Mouse (Mus musculus) urinary bladder, postnatal 10 days (tissue): ENCODE measurements around the gene Urah.

Experiments
- DNase-seq: peaks from one replicate; pipeline ENCODE4 v3.0.0; 2022; ENCODE audit warnings: low spot score

Gene Urah

DNA sequence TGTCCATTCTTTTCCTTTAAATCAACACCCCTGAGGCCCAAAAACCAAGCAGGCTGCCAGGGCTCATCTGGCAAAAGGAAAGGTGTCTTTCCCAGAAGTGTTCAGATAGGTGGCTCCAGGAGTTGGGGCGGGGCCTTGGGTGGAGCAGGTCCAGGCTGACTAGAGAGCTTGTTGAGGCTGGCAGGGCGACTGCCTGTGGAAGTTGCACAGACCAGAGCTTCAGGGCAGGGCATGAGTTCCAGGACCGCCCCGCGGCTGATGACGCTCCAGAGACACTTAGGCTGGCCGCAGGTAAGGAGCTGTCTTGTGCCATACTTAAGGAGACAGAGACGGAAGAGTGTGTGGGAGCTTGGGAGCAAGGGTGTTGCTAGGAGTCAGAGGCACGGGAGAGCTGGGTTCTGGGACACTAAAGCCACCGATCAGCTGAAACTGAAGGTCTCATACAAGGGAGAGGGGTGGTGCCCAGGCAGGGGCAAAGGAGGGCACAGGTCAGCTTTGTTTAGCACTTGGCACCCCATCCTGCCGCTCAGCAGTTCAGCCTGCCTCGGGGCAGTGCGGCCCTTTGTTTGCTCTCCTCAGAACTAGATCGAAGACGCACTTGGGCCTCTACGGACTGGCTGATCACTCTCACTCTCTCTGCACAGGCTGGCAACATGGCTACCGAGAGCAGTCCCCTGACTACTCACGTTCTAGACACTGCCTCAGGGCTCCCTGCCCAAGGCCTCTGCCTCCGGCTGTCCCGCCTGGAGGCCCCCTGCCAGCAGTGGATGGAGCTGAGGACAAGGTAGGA lies at the start of gene Urah:
Gene Urah (plus strand): TSS at position 51 of the 790 bp plus-strand sequence.
- no peak for DNase-seq

DNA sequence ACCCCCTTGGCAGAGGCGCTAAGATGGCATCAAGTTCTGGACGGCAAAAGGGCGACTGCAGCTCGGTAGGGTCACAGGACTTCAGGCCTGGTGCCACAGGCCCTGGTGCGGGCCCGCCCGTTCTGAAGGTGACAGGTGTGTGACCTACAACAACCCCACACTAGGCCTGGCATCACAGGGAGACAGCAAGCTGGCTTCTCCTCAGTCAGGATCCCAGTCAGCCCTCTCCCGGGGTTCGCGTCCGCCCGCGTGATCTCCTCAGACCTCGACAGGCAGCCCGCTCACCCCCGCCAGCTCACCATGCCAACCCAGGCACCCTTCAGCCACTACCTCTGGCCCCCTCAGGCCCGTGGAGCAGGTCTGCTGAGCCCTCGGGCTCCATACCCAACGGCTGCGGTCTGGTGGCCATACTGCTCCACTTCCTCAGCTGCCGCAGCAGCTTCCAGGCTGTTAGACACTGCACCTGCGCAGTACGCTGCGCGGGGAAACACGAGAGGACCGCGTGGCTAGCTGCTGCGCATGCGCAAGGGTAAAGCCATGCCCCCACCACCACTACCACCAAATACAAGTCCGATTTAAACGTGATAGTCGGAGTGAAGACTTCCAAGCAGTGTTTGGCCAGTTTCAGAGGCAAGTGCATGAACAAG lies 47.3 kb upstream of the Urah start, which contains the start of gene Syce1:
Gene Syce1 (minus strand): TSS at position 447 of the 647 bp plus-strand sequence.
- no peak for DNase-seq

- no peak for DNase-seq
Observed at GRCm38 (mm10) chr7:140788053-140788435, 46.8 kb upstream of the Urah start.

GRCm38 (mm10) chr7:140793541-140793940 lies 41.3 kb upstream of the Urah start:
- DNase-seq: no peak

DNA sequence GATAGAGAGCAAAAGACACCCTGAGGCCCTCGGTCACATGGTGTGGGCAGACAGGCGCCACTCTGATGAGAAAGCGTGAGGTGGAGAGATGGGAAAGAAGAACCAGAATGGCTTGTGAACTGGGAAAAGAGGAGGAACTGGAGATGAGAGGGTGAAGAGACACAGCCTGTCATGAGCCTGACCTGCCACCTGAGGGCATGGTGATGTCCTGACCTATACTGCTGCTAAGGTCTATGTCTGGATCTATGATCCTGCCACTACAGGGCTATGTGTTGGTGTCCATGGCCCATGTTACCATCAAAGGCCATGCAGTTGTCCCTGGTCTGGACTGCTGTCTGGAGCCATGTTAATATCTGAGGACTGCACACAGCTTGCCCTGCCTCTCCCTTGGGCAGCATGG lies 37.2 kb upstream of the Urah start:
- no peak for DNase-seq

- no peak for DNase-seq
Observed at GRCm38 (mm10) chr7:140798212-140798611, 36.6 kb upstream of the Urah start.

DNA sequence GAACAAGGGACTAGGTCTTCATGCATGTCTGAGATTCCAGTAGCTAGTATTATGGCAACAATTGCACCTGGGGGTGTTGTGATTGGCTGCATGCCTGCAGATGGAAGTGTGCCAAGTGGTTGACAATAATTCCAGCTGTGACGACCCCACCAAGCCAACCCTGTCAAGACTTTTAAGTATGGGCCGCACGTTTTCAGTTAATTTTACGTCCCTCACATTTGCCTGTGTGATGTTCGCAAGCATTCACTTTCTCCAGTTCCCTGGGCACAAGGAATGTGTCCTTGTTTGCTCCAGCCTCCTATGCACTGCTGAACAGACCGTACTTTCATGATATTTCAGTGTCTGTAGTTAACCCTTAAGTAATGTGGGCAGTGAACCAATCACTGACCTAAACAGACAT lies 32.2 kb upstream of the Urah start:
- no peak for DNase-seq

DNA sequence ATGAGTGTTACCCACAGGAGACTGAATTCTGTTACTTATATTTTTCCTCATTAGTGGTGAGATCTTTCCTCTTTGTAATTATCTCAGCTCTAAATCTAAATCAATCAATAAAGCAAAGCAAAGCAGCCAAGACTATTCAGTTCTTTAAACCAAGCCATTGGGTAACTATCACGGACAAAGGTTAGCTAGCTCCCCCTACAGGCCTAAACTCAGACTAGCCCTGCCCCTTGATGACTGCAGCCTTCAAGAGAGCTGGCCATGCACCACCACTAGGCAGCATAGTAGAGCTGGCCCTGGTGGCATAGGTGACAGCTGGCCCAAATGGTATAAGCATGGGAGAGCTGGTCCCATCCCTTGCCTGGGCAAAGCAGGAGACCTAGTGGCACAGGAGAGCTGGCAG lies 29.1 kb upstream of the Urah start:
- no peak for DNase-seq

DNA sequence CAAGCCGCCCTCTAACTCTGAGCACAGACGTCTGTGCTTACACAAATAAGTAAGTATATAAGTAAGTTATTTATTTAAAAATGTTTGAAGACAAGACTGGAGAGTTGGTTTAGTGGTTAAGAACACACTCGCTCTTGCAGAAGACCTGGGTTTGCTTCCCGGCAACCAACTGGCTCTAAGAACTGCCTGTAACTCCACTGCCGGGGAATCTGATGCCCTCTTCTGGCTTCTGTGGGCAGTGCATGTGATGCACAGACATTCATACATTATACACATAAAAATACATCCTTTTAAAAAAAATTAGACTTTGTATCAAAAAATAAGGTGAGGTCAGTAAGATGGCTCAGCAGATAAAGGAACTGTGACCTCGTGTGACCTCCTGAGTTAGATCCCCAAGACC lies 24.3 kb upstream of the Urah start:
- no peak for DNase-seq

DNA sequence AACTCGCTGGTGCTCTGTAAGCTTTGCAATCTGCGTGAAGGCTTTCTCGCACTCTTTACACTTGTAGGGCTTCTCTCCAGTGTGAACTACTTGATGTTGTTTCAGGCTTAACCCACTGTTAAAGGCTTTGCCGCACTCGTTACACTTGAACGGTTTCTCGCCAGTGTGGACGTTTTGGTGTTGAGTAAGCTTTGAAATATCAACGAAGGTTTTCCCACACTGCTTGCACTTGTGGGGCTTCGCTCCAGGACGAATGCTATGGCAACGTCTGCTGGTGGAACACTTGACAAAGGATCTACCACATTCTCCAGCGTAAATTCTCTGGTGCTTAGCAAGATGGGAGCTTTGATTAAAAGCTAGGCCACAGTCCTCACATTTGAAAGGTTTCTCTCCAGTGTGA lies 23.1 kb upstream of the Urah start:
- no peak for DNase-seq

- DNase-seq: no peak
Observed at GRCm38 (mm10) chr7:140812850-140813249, 22.0 kb upstream of the Urah start.

- no peak for DNase-seq
Observed at GRCm38 (mm10) chr7:140820173-140820572, 14.6 kb upstream of the Urah start.

DNA sequence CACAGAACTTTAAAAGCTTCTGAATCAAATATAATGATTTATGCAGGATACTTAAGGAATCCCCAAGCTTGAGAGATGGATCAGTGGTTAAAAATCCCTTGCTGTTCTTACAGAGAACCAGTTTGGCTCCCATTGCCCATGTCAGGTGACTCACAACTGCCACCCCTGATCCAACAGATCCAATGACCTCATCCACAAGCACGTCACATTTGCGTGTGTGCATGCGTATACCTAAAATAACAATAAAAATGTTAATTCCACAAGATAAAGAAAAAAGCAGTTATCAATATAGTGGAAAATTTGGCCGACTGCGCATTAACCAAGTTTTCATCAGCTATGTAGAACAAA lies 13.5 kb upstream of the Urah start:
- DNase-seq: no peak

GRCm38 (mm10) chr7:140821653-140822329 lies 13.0 kb upstream of the Urah start, which contains the start of gene Zfp941:
Gene Zfp941 (minus strand): TSS chr7:140822178.
- no peak for DNase-seq

GRCm38 (mm10) chr7:140822731-140823130 lies 12.1 kb upstream of the Urah start:
- DNase-seq: no peak

DNA sequence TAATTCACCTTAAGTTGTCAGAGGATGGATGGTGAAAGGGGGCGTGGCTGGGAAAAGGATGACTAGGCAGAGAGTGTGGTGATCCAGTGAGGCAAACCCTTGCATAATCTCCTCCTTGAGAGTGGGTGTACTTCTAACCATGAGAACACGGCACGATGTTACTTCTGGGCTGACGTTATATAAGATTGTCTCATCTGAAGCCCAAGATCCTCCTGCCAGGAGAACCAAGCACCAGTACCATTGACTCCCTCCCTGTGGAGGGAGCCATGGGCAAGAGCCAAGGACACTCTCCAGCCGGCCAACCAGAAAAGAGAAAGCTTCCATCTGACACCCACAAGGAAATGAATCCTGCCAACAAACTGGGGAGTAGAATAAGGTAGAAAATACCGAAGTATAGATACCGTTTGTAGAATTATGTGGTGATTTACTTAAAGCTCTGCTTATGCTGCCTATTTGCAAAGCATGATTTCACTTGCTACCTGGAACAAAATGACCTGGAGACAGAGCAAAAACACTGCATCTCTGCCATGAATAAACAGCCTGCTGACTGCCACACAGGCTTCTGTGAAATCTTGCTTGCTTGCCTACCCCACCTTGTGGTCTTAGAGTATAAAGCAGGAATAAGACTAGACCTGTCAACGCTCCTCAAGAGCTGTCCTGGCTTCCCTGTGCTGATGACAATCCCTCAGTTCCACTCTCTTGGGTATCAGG lies 6.5 kb upstream of the Urah start:
- DNase-seq: no peak

DNA sequence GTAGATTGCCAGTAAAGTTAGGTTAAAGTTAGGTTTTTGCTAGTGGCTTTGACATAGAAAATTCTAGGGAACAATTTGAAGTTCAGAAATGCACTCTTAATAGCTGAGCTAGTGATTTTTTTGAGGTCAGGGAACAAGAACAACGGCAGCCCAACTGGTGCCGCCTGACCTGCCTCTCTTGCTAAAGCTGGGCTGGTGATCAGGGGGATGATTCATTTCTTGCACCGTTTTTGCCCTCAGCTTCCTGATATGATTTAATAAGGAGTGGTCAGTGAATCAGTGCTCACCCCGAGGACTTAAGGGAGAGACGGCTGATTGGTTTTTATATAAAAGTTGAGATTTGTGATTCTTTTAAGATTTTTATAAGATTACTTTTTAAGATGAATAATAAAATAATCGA lies 3.4 kb upstream of the Urah start:
- DNase-seq: no peak

DNA sequence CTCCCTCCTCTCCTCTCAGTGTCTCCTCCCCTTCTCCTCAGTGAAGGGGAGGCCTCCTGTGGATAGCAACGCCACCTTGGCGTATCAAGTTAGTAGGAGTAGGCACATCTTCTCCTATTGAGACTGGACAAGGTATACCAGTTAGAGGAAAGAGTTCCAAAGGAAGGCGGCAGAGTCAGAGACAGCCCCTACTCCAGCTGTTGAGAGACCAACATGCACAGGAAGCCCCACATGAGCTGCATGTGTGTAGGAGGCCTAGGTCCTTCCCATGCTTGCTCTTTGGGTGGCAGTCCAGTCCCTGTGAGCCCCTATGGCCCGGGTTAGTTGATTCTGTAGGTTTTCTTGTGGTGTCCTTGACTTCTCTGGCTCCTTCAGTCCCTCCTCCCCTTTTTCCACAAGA lies 1.5 kb upstream of the Urah start:
- DNase-seq: no peak

GRCm38 (mm10) chr7:140835758-140836087 lies 905 bp downstream of the Urah start:
- no peak for DNase-seq

DNA sequence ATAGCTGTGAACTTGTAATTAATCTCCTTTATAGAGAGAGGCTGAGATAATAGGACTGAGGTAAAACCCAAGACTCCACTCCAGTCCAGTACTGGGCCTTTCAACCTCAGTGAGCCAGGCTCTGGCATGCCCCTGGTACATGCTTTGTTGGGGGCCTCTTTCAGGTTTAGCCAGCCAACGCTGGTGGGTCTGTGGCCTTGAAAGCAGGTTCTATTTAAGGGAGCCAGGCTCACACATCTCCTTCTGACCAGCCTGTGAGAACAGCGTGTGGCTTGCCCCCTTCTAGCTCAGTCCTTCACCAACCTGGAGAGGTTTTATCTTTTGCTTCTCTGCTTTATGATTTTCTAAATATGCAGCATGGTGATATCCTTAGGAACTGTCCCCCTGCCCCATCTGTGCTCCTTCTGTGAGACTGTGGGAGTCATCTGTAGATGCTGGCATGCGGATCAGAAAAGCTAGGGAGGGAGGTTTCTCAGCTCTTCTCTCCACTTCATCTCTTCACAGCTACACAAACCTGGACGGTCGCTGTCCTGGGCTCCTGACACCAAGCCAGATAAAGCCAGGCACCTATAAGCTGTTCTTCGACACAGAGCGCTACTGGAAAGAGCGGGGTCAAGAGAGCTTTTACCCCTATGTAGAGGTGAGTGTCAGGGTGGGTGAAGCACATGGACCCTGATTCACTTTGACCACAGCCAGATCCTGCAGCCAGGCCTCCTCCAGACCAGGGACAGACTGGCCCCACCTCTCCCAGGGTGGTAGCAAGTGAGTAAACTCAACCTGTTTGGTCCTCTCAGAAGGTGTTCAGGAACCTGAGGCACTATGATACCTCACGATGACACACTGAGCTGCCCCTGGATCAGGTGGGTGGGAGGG lies 1.7 kb downstream of the Urah start:
- no peak for DNase-seq

GRCm38 (mm10) chr7:140839556-140839955 lies 4.7 kb downstream of the Urah start:
- no peak for DNase-seq
